Mouse (Mus musculus): Measurements from ENCODE around the gene Grk2.

DNA sequence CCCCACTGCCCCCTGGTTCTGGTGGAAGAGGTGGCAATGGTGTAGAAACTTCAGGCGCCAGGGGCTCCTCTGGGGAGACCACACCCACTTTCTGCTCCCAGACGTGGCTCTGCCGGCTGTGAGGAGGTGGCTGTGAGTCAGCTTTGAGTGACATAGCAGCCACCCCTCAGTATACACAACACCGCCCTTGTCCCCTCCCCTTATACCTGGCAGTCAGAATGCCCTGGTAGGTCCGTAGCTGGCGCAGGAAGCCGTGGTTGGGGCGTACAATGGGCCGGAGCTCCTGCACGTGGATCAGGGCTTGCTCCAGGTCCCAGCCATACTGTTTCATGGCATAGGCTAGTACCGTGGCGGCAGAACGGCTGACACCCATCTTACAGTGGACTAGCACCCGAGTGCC, 42.3 kb downstream of the Grk2 start:
- TF ChIP-seq CTCF (IDR thresholded peaks at IDR 0.05; ENCODE audit: borderline replicate concordance, control insufficient read depth, extremely low read depth, insufficient read depth, low read length, poor library complexity), result no peak
- TF ChIP-seq POLR2A (IDR thresholded peaks at IDR 0.05; ENCODE audit: control insufficient read depth, extremely low read depth, insufficient read depth, low read length, poor library complexity), result no peak

Measured in thymus, adult 2 months (tissue).